Mouse (Mus musculus) heart, postnatal 14 days (tissue): ENCODE results near the gene Cblc. TPM values are rescaled to one million over a fixed set of nuclear protein-coding genes. Genes with fewer than 3 reads are reported as not detected.
A peak's percentile ranks its signal among the peaks of the same experiment; 100 is the strongest.

Source experiments
- DNase-seq, 2 experiments: peaks; one replicate each; pipeline ENCODE4 v3.0.0; 2021 to 2022
- intact Hi-C: fragments of 180-260 bp; cut with DNase I; formaldehyde crosslinking; loops from one replicate; pipeline ENCODE4 v1.15.1; 2025
- total RNA-seq, 2 experiments: library from RNA; stranded (reverse); gene quantifications; 2 replicates each; pipeline ENCODE4 v1.2.3; 2021

The Cblc gene
- total RNA-seq, 2 experiments from 2014 or later = not detected

- DNase-seq = peak; percentile 89 to 91
- intact Hi-C loops = no loop called here
Observed at GRCm38 (mm10) chr7:19755851-19756786, 40.5 kb downstream of the Cblc start.

- DNase-seq = peak in 1 of 2 experiments; percentile 40
- intact Hi-C loops = no loop called here
Observed at GRCm38 (mm10) chr7:19755008-19755407, 41.6 kb downstream of the Cblc start.

GRCm38 (mm10) chr7:19754065-19754464 lies 42.5 kb downstream of the Cblc start:
- intact Hi-C loops = loop anchor here (5.0 kb wide), 1 partner anchor 118 kb away; no protein-coding TSS in a partner anchor
- DNase-seq = no peak

DNA sequence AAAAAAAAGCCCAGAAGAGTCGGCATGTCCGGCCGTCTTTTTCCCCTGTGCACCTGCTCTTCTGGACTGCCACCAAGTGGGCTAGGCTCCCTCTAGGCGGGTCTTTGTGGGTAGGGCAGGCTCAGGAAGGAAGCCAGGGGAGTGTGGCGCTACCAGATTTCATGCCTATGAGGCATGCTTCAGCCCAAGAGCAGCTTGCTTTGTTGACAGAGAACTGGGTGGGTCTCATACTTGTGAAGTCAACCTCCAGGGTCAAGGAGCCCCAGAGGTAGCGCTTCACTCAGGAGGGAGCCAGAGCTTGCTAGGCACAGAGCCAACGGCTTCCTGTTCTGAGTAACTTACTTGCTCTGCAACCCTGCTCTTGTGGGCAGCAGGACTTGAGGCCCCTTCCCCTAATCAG lies 43.0 kb downstream of the Cblc start:
- intact Hi-C loops = loop anchor here (5.0 kb wide), 1 partner anchor 119 kb away; no protein-coding TSS in a partner anchor
- DNase-seq = peak; percentile 56 to 59

DNA sequence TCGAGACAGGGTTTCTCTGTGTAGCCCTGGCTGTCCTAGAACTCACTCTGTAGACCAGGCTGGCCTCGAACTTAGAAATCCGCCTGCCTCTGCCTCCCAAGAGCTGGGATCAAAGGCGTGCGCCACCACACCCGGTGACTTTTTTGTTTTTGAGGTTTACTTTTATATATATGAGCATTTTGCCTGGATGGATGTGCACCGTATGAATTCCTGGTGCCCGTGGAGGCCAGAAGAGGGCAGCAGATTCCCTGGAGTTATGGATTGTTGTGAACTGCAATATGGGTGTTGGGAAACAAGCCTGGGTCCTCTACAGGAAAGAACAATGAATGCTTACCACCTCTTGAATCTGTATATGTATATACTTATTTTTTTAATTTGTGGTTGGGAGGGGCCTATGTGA lies 44.0 kb downstream of the Cblc start:
- peak in 1 of 2 experiments; percentile 43 for DNase-seq
- intact Hi-C loops = loop anchor here (5.0 kb wide), 1 partner anchor 120 kb away; no protein-coding TSS in a partner anchor

DNA sequence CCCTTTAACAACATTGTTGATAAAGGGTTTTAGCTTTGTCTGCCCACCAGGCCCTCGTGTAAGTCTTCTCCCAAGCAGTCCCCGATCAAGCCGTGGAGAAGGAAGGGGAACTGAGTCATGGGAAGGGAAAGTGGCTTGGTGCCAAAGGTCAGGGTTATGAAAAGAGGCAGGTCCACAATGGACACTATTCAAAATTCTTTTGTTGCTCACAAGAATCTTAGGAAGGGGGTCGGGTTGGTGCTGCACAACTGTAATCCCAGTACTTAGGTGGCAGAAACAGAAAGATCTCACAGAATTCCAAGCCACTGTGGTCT lies 45.6 kb downstream of the Cblc start:
- intact Hi-C loops = loop anchor here (5.0 kb wide), 1 partner anchor 121 kb away; no protein-coding TSS in a partner anchor
- no peak for DNase-seq

DNA sequence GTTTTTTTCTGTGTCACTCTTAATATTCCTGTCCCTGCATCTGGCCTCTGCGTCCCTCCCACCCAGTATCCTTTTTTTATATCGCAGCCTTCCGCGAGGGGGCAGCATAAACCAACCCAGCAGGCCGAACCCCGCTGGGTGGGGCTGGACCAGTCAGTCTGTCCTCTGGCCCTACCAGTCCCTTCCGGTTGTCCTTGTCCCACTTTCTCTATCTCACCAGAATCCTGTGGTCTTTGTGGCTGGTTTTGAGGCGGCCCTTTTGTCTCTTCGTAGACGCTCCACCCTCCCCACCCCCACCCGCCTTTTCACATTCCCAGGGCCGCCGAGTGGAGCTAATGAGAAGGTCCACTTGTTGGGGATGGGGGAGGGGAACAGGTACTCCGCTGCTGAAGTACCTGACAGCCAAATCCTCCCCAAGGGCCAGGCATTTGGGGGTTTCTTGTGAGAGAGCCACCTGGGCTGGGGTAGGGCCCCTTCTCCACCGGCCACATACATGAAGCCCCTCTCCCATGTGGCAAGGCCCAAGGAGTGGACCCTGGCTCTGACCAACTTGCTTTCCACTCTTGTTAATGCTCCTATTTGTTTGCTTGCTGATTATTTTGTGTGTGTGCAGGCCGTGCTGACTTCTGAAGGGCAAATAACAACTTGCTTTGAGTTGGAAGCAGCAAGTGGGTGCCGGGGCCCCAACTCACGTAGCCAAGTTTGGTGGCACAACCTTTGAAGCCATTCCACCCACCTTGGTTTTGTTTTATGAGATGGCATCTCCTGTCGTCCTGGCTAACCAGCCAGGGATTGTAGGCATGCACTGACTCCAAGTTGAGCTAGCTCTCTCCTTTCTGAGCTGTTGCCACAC lies 46.2 kb downstream of the Cblc start, which contains the start of gene Nectin2:
Nectin2 (minus strand) TSS at position 267 of the 853 bp plus-strand sequence.
- intact Hi-C loops = loop anchor here (1.0 to 5.0 kb wide), 3 partner anchors 32 to 122 kb away; no protein-coding TSS in a partner anchor
- DNase-seq = peak; percentile 93 to 94

DNA sequence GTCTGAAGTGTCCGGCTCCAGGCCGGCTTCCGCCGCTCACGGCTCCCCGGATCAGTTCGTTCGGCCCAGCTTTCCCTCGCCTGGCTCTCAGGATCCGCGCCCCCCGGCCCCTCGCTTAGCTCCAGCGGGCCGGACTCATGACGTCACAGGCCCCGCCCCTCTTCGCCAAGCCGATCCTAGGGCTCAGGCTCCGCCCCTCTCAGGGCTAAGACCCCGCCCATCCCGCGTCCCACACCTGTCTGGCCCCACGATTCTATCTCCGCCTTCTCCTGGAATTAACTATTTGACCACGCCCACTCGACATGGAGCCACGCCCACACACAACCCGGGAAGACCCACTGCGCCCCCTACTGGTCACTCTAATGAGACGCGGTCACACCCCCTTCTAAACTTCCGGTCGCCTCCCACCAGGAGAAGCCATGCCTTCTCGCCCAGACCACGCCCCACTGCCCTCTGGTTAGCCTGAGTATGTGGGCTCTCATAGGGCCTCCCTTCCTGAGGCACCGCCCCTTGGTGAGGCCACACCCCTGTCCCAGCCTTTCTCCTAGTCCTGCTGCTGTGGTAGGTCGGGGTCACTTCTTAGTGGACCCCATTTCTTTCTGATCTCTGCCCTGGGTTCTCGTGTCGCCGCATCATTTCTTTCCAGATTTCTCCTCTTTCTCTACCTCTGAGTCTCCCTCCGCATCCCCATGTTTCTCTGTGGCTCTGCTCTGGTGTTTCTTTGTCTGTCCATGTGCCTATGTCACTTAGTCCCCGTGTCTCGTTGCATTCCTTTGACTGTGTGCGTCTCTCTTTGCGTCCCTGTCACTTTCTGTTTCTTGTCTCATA lies 47.0 kb downstream of the Cblc start:
- DNase-seq = peak; percentile 94 to 97
- intact Hi-C loops = loop anchor here (1.0 to 5.0 kb wide), 4 partner anchors 33 to 123 kb away; no protein-coding TSS in a partner anchor

GRCm38 (mm10) chr7:19748219-19749195 lies 48.1 kb downstream of the Cblc start:
- intact Hi-C loops = loop anchor here (1.0 kb wide), 1 partner anchor 32 kb away; no protein-coding TSS in a partner anchor
- peak in 1 of 2 experiments; percentile 55 for DNase-seq

GRCm38 (mm10) chr7:19747420-19748218 lies 49.0 kb downstream of the Cblc start:
- intact Hi-C loops = no loop called here
- DNase-seq = no peak

DNA sequence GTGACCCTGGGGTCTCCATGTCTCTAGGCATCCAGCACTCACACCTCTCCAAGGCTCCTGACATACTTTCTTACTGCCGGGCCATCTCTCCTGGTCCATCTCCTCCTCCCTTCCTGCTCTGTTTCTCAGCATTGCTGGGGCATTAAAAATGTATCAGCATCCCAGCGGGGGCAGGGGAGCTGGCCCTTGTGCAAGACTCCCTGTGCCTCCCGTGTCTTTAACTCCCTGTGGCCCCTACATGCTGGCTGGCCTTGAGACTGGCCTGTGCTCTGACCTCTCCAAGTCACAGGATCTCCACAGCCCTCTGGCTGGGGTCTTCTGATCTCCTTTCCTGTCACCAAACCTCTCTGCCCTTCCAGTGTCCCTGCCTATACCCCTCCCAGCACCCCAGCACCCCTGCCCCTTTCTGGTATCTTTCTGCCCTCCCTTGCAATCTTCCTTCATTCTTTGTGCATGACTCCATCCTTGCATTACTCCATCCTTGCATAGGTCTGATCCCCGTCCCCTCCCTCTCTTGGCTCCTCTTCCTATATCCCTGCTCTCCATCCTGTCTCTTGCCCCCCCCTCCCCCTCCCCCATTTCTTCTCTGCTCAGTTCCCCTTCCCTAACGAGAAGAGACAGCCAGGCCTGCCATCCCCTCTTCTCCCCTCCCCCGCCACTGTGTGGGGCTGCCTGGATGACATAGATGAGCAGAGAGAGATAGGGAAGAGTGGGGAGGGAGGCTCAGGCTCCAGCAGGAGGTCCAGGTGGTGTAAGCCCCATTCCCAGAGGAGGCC lies 50.0 kb downstream of the Cblc start:
- intact Hi-C loops = no loop called here
- no peak for DNase-seq

DNA sequence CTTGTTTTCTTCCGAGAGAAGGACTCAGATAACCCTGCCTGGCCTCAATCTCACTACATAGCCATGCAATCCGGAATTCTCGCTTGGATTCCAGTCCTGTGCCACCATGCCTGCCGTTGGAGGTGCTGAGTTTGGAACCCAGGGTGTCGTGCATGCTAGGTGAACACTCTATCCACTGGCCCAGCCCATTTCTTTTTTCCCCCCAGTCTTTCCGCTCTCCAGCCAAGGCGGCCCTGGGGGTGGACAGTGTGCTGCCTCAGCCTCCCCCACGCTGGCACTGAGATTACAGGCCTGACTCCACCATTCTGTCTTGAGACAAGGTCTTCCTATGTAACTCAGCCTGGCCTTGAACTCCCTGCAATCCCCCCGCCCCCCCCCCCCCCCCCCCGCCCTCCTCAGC lies 50.6 kb downstream of the Cblc start:
- intact Hi-C loops = loop anchor here (2.0 kb wide), 1 partner anchor 29 kb away; no protein-coding TSS in a partner anchor
- no peak for DNase-seq

DNA sequence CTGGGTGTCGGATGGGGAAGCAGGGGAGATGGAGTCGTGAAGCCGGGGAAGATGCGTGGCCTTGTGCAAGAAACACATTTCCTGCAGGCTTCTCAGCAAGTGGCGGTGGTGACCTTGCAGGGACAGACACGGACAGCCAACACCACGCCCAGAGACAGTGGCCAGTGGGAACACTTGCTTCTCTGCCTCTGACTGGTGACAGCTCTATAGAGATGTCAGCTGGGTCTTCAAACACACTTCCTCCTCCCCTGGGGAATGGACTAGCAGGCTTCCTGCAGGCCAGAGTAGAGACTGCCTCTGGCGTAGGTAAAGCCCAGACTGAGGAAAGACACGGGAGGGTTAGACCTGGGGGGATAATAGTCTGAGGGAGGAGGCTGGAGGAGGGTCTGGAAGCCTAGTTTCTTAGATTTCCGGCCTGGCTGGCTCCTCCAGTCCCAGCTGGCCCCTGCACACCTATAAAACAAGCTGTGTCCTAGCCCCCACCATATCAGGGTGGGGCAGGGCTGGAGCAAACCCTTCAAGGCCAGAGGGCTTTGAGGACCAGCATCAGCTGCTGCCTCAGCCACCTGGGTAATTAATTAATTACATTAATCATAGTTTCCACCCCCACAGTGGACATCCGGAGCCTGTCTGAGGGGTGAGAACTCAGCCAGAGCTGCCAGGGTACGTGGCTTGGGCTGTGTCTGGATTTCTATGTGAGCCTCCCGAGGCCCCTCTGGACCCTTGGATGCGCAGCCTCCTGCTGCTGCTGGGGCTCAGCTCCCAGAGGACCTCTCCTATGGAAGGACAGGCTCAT lies 51.8 kb downstream of the Cblc start:
- peak; percentile 62 to 67 for DNase-seq
- intact Hi-C loops = loop anchor here (2.0 kb wide), 1 partner anchor 28 kb away; no protein-coding TSS in a partner anchor

GRCm38 (mm10) chr7:19743791-19744190 lies 52.8 kb downstream of the Cblc start:
- no peak for DNase-seq
- intact Hi-C loops = loop anchor here (2.0 kb wide), 1 partner anchor 27 kb away; no protein-coding TSS in a partner anchor

GRCm38 (mm10) chr7:19742468-19742867 lies 54.1 kb downstream of the Cblc start:
- intact Hi-C loops = no loop called here
- no peak for DNase-seq
